ENCODE assay signal across 30 mouse cellular contexts in genomic region chr9:120071251-120071650, GRCm38 (mm10). TPM values are rescaled to one million over a fixed set of nuclear protein-coding genes. Genes with fewer than 3 reads are reported as not detected.
DNase-seq lines count a peak whose midpoint lies in the region.
"Had no signal": no experiment of that assay in that cellular context is flagged by ENCODE, and none has a peak within 500 bp of the region (broad histone marks: within the 10 kb centered on the region; RNA-seq: fewer than 3 reads in every experiment).

No protein-coding gene starts in this region.

- H3K4me1 ChIP-seq in heart, embryonic 10.5 days = 0 out of 2 replicates have a peak, but pooled peaks cover 4% of the 10 kb centered on the region
- H3K4me1 ChIP-seq: heart, embryonic 13.5 days; hindbrain, embryonic 13.5 days had no signal

- H3K27ac ChIP-seq in heart, embryonic 10.5 days = no peak overlapping the region
- H3K27ac ChIP-seq: forebrain, embryonic 10.5 days; forebrain, embryonic 13.5 days; heart, embryonic 13.5 days; hindbrain, embryonic 13.5 days had no signal

- no peaks in the 10 kb centered on the region for H3K9me3 ChIP-seq in heart, embryonic 10.5 days
- H3K9me3 ChIP-seq: forebrain, embryonic 10.5 days; forebrain, embryonic 13.5 days; G1E; heart, embryonic 13.5 days; hindbrain, embryonic 13.5 days had no signal

- H3K36me3 ChIP-seq in heart, embryonic 10.5 days = no peaks in the 10 kb centered on the region
- H3K36me3 ChIP-seq: forebrain, embryonic 10.5 days; G1E; heart, embryonic 13.5 days; hindbrain, embryonic 13.5 days had no signal

- H3K4me3 ChIP-seq in heart, embryonic 10.5 days = no peak overlapping the region
- H3K4me3 ChIP-seq: forebrain, embryonic 10.5 days; forebrain, embryonic 13.5 days; heart, embryonic 13.5 days; hindbrain, embryonic 13.5 days had no signal

- WGBS in heart, embryonic 10.5 days = 72% methylated on average over 2 of the region's 2 CpGs

- H3K27me3 ChIP-seq in heart, embryonic 10.5 days (ENCODE audit: insufficient read depth, poor library complexity, severe bottlenecking) = peaks cover 6% of the 10 kb centered on the region; the same call in 1 of the 2 replicates
- H3K27me3 ChIP-seq: forebrain, embryonic 13.5 days; heart, embryonic 13.5 days; hindbrain, embryonic 13.5 days had no signal

- intact Hi-C loops in heart, postnatal 25 days (cut with DNase I) = no loop called here
- intact Hi-C loops in heart, postnatal 10 days (cut with DNase I) = no loop called here

- peak; percentile 32 to 50 for DNase-seq in heart, adult 18-20 months
- no peak for DNase-seq in heart, postnatal 25 days (ENCODE audit: low spot score)
- DNase-seq in heart, postnatal 10 days = peak; percentile 12 to 36
- DNase-seq in heart, embryonic 10.5 days (ENCODE audit: low spot score) = no peak
- peak; percentile 13 for DNase-seq in lung, postnatal 10 days
- no peak for DNase-seq in lung, postnatal 4 days
- DNase-seq: adrenal gland, postnatal 10 days; adrenal gland, postnatal 36 days; B cell, adult 2 months; cerebellum, adult 18-20 months; cerebellum, adult 9-10 months; cerebellum, postnatal 14 days; gastrocnemius, postnatal 10 days; gastrocnemius, postnatal 36 days; kidney, adult 18-20 months had no signal

RNA-seq across cellular contexts. Expression of gene Cx3cr1, which starts 1.6 kb away (rescaled TPM):
- total RNA-seq in heart, adult 18-20 months (2021) = under 1 TPM; 0.80 to 0.92 TPM
- 1 to 10 TPM; 3.0 to 5.1 TPM for total RNA-seq in heart, postnatal 25 days (2021)
- total RNA-seq in heart, postnatal 10 days (2021) = 1 to 10 TPM; 3.9 to 7.1 TPM
- polyA plus RNA-seq in heart, embryonic 10.5 days (2016; fragmentation: Nextera tagmentation; extraction: Ambion mirVana) = 1.1 and 4.1 TPM in 2 replicates
- total RNA-seq: CH12.LX had no signal
- polyA plus RNA-seq: G1E, Patski had no signal

RNA-seq across cellular contexts. Expression of gene Ccr8, which starts 20.7 kb away (rescaled TPM):
- total RNA-seq in heart, adult 18-20 months (2021) = not detected
- not detected for total RNA-seq in heart, postnatal 25 days (2021)
- total RNA-seq in heart, postnatal 10 days (2021) = not detected
- polyA plus RNA-seq in heart, embryonic 10.5 days (2016; fragmentation: Nextera tagmentation; extraction: Ambion mirVana) = not detected in 2 replicates
- total RNA-seq: adrenal gland, adult 18-20 months; adrenal gland, postnatal 10 days; adrenal gland, postnatal 36 days; CH12.LX; G1E; gastrocnemius, adult 18-20 months; gastrocnemius, postnatal 36 days; granulocyte monocyte progenitor cell, adult 5-6 weeks had no signal
- polyA plus RNA-seq: embryonic facial prominence, embryonic 11.5 days; forebrain, embryonic 10.5 days; forebrain, embryonic 13.5 days; forebrain, embryonic 16.5 days; G1E; heart, embryonic 13.5 days; hindbrain, embryonic 13.5 days; hindbrain, embryonic 16.5 days; Patski had no signal

RNA-seq across cellular contexts. Expression of gene Slc25a38, which starts 38.9 kb away (rescaled TPM):
- total RNA-seq in heart, adult 18-20 months (2021) = 10 to 100 TPM; 21.6 to 23.5 TPM
- 10 to 100 TPM; 16.7 to 18.4 TPM for total RNA-seq in heart, postnatal 25 days (2021)
- 10 to 100 TPM; 10.2 to 11.7 TPM for total RNA-seq in heart, postnatal 10 days (2021)
- polyA plus RNA-seq in heart, embryonic 10.5 days (2016; fragmentation: Nextera tagmentation; extraction: Ambion mirVana) = 39.8 and 42.1 TPM in 2 replicates

RNA-seq across cellular contexts. Expression of gene Xirp1, which starts 47.9 kb away (rescaled TPM):
- 100 to 1,000 TPM; 145 to 150 TPM for total RNA-seq in heart, adult 18-20 months (2021)
- total RNA-seq in heart, postnatal 25 days (2021) = 100 to 1,000 TPM; 125 to 136 TPM
- 100 to 1,000 TPM; 147 to 150 TPM for total RNA-seq in heart, postnatal 10 days (2021)
- 41.1 and 90.1 TPM in 2 replicates for polyA plus RNA-seq in heart, embryonic 10.5 days (2016; fragmentation: Nextera tagmentation; extraction: Ambion mirVana)
- total RNA-seq: CH12.LX; granulocyte monocyte progenitor cell, adult 5-6 weeks; hematopoietic stem cell, adult 5-6 weeks had no signal
- polyA plus RNA-seq: forebrain, embryonic 10.5 days; forebrain, embryonic 13.5 days; forebrain, embryonic 16.5 days; G1E; hindbrain, embryonic 16.5 days; inflammation-experienced regulatory T-cells, adult 6 months had no signal

RNA-seq across cellular contexts. Expression of gene Rpsa, which starts 56.2 kb away (rescaled TPM):
- total RNA-seq in heart, adult 18-20 months (2021) = 100 to 1,000 TPM; 538 to 567 TPM
- 100 to 1,000 TPM; 545 TPM for total RNA-seq in heart, postnatal 25 days (2021)
- total RNA-seq in heart, postnatal 10 days (2021) = 100 to 1,000 TPM; 624 to 658 TPM
- polyA plus RNA-seq in heart, embryonic 10.5 days (2016; fragmentation: Nextera tagmentation; extraction: Ambion mirVana) = 1,047 and 1,189 TPM in 2 replicates

Comparison
In these comparisons a context has a peak if more than half of its experiments do, and no peak if none do; other contexts are left out.
1. DNase-seq: peak in heart, adult 18-20 months (2 of 2), heart, postnatal 10 days (2 of 2) and lung, postnatal 10 days (single experiment); none in heart, postnatal 25 days (single experiment), heart, embryonic 10.5 days (single experiment) and lung, postnatal 4 days (0 of 2).